8 mouse cellular contexts compared by ENCODE assay signal in the genomic region with DNA sequence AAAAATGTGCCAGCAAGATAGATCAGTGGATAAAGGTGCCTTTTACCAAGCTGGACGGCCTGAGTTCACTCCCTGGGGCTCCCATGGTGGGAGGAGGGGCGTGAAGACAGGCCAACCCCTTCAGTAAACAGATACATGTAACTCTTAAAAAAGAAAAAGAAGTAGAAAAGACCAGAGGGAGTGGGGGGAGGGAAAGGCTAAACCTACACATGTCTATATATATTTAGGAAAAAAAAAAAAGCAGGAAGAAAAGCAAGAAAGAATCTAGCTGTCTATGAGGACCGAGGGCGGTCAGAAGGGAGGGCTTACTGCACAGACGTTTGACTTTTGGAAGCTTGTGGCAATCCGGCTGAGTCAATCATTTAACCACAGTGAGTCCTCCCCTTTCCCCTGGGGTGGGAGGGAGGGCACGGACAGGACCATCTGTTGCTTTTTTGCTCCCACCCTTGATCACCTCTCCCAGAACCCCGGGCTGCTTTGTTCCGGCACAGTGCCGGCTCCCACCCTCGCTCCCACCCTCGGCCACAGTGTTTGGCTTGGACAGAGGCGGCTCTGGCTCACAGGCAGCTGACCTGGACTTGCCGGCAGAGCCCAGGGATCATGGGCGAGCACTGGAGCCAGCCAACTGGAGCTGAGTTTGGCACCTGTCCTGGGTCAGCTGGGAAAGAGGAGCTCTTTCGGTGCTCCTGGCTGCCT. TPM values are rescaled to one million over a fixed set of nuclear protein-coding genes. Genes with fewer than 3 reads are reported as not detected.
DNase-seq lines count a peak whose midpoint lies in the region; ATAC-seq and TF ChIP-seq lines count a peak whose summit lies in the region.

No protein-coding gene starts in this region.

- 21% methylated on average over 16 of the region's 16 CpGs for WGBS in embryonic facial prominence, embryonic 10.5 days
- 31% methylated on average over 16 of the region's 16 CpGs for WGBS in heart, adult 2 months
- WGBS in liver, embryonic 14.5 days (ENCODE audit: insufficient replicate concordance): 5% methylated on average over 16 of the region's 16 CpGs

- no peaks in the 10 kb centered on the region for H3K9me3 ChIP-seq in embryonic facial prominence, embryonic 10.5 days
- no peaks in the 10 kb centered on the region for H3K9me3 ChIP-seq in liver, embryonic 14.5 days (ENCODE audit: control insufficient read depth, low read length)

- TF ChIP-seq POLR2A in heart, adult 2 months (IDR thresholded peaks at IDR 0.05; ENCODE audit: insufficient read depth, low read depth, low read length): 0 out of 2 replicates have a peak, but pooled peaks have one; percentile 26

- H3K79me2 ChIP-seq in heart, adult 2 months (replicated peaks; ENCODE audit: control insufficient read depth, insufficient read depth, low read length): no peaks in the 10 kb centered on the region

- peak; percentile 46 for ATAC-seq in liver, embryonic 14.5 days (ENCODE audit: insufficient read depth)
- ATAC-seq in monocyte, adult 5-6 weeks (replicated peaks; ENCODE audit: insufficient number of reproducible peaks, low FRiP score, low TSS enrichment, poor library complexity, severe bottlenecking): peak; percentile 25; the same call in 1 of the 2 replicates

- peak; percentile 39 to 56 for DNase-seq in layer of hippocampus, adult 8-10 months (ENCODE audit: low spot score in 2 of 2)
- no peak for DNase-seq in layer of hippocampus, adult 11-12 months (ENCODE audit: low spot score)
- DNase-seq in embryonic facial prominence, embryonic 10.5 days (ENCODE audit: low spot score): peak; percentile 67
- DNase-seq in heart, adult 2 months: peak; percentile 81 to 89
- DNase-seq in kidney, adult 11 months: peak; percentile 93
- no peak for DNase-seq in liver, embryonic 14.5 days (ENCODE audit: low read depth in 3 of 3, low spot score in 3 of 3)
- no peak for DNase-seq in spleen, postnatal 4 days (ENCODE audit: low spot score in 2 of 2)

- TF ChIP-seq CTCF in heart, adult 2 months (IDR thresholded peaks at IDR 0.05): no peak
- no peak for TF ChIP-seq CTCF in liver, embryonic 14.5 days (IDR thresholded peaks at IDR 0.05; ENCODE audit: low read depth)

- H3K27me3 ChIP-seq in embryonic facial prominence, embryonic 10.5 days (replicated peaks; ENCODE audit: low read depth, poor library complexity, severe bottlenecking): no peaks in the 10 kb centered on the region
- H3K27me3 ChIP-seq in heart, adult 2 months (ENCODE audit: control insufficient read depth, insufficient read depth, low read length): no peaks in the 10 kb centered on the region
- no peaks in the 10 kb centered on the region for H3K27me3 ChIP-seq in liver, embryonic 14.5 days (ENCODE audit: control insufficient read depth, insufficient read depth, low read length)

- 0 out of 2 replicates have a peak, but pooled peaks have one; percentile 26 for TF ChIP-seq EP300 in heart, adult 2 months (IDR thresholded peaks at IDR 0.05; ENCODE audit: insufficient read depth, low read depth, low read length)
- no peak for TF ChIP-seq EP300 in liver, embryonic 14.5 days (IDR thresholded peaks at IDR 0.05; ENCODE audit: low read depth)

- peak overlapping the region; percentile 43 for H3K9ac ChIP-seq in heart, adult 2 months (ENCODE audit: low read depth, low read length)
- H3K9ac ChIP-seq in liver, embryonic 14.5 days (replicated peaks): peak overlapping the region; percentile 3; the same call in 1 of the 2 replicates

- peak overlapping the region; percentile 43 for H3K4me2 ChIP-seq in liver, embryonic 14.5 days (ENCODE audit: low read depth)

- H3K4me1 ChIP-seq in embryonic facial prominence, embryonic 10.5 days: peaks cover 77% of the 10 kb centered on the region
- peaks cover 20% of the 10 kb centered on the region for H3K4me1 ChIP-seq in heart, adult 2 months (ENCODE audit: control insufficient read depth, insufficient read depth, low read length)
- H3K4me1 ChIP-seq in liver, embryonic 14.5 days (replicated peaks; ENCODE audit: control insufficient read depth in 2 of 2, insufficient read depth in 2 of 2, low read length in 1 of 2): peaks cover 7 to 17% of the 10 kb centered on the region in 2 experiments

- intact Hi-C loops in heart, adult 2 months (cut with DNase I): no loop called here

- peak overlapping the region; percentile 28; the same call in 1 of the 2 replicates for H3K4me3 ChIP-seq in embryonic facial prominence, embryonic 10.5 days
- peak overlapping the region; percentile 16; the same call in 1 of the 2 replicates for H3K4me3 ChIP-seq in heart, adult 2 months
- peak overlapping the region in 1 of 2 experiments; percentile 20; a peak in 1 of 4 replicates for H3K4me3 ChIP-seq in liver, embryonic 14.5 days (ENCODE audit: insufficient read depth in 1 of 2, low read depth in 2 of 2, low read length in 2 of 2)

- H3K27ac ChIP-seq in embryonic facial prominence, embryonic 10.5 days (replicated peaks): peak overlapping the region; percentile 78
- H3K27ac ChIP-seq in heart, adult 2 months: peak overlapping the region; percentile 55
- no peak overlapping the region for H3K27ac ChIP-seq in liver, embryonic 14.5 days

- H3K36me3 ChIP-seq in embryonic facial prominence, embryonic 10.5 days (replicated peaks): peaks cover 21% of the 10 kb centered on the region
- no peaks in the 10 kb centered on the region for H3K36me3 ChIP-seq in heart, adult 2 months (ENCODE audit: control insufficient read depth, insufficient read depth, low read length)
- peaks cover 13% of the 10 kb centered on the region for H3K36me3 ChIP-seq in liver, embryonic 14.5 days (replicated peaks; ENCODE audit: control insufficient read depth, insufficient read depth, low read depth)

RNA-seq across cellular contexts. Expression of a gene that starts 27.7 kb away (rescaled TPM):
- 10 to 100 TPM; 38.2 to 43.8 (median 41.1) TPM for total RNA-seq in layer of hippocampus, adult 8-10 months (2022)
- polyA plus RNA-seq in embryonic facial prominence, embryonic 10.5 days (2016; fragmentation: Nextera tagmentation; extraction: Ambion mirVana): 11.9 and 12.3 TPM in 2 replicates
- 10 to 100 TPM; 30.7 to 35.1 TPM for total RNA-seq in heart, adult 2 months (2021)
- polyA plus RNA-seq in heart, adult 2 months (2012; rRNA removed): 53.7 and 59.7 TPM in 2 replicates
- 19.3 and 19.8 TPM in 2 replicates for polyA plus RNA-seq in liver, embryonic 14.5 days (2012; rRNA removed)
- polyA plus RNA-seq in liver, embryonic 14.5 days (2014; fragmentation: Nextera tagmentation; extraction: Ambion mirVana): 17.8 and 18.2 TPM in 2 replicates
- 8.1 to 8.8 TPM (median 8.5 TPM) in 3 replicates for total RNA-seq in monocyte, adult 5-6 weeks (2017)

RNA-seq across cellular contexts. Expression of a gene that starts 28.1 kb away (rescaled TPM):
- 1 to 10 TPM; 1.2 to 1.6 (median 1.5) TPM for total RNA-seq in layer of hippocampus, adult 8-10 months (2022)
- 0.65 and 0.81 TPM in 2 replicates for polyA plus RNA-seq in embryonic facial prominence, embryonic 10.5 days (2016; fragmentation: Nextera tagmentation; extraction: Ambion mirVana)
- total RNA-seq in heart, adult 2 months (2021): not detected
- 0.14 and 0.20 TPM in 2 replicates for polyA plus RNA-seq in heart, adult 2 months (2012; rRNA removed)
- 0.91 and 2.0 TPM in 2 replicates for polyA plus RNA-seq in liver, embryonic 14.5 days (2012; rRNA removed)
- 1.0 and 1.4 TPM in 2 replicates for polyA plus RNA-seq in liver, embryonic 14.5 days (2014; fragmentation: Nextera tagmentation; extraction: Ambion mirVana)
- total RNA-seq in monocyte, adult 5-6 weeks (2017): 0.57 TPM in 1 of 3 replicates, not detected in the others

RNA-seq across cellular contexts. Expression of a gene that starts 49.8 kb away (rescaled TPM):
- total RNA-seq in layer of hippocampus, adult 8-10 months (2022): 10 to 100 TPM in 1 of 4 experiments, 1 to 10 TPM in 3; 9.6 to 10.8 (median 9.8) TPM
- polyA plus RNA-seq in embryonic facial prominence, embryonic 10.5 days (2016; fragmentation: Nextera tagmentation; extraction: Ambion mirVana): 4.1 and 5.2 TPM in 2 replicates
- 10 to 100 TPM; 10.0 to 12.2 TPM for total RNA-seq in heart, adult 2 months (2021)
- polyA plus RNA-seq in heart, adult 2 months (2012; rRNA removed): 13.2 and 16.5 TPM in 2 replicates
- 5.2 TPM in 2 replicates for polyA plus RNA-seq in liver, embryonic 14.5 days (2012; rRNA removed)
- 1.4 and 2.6 TPM in 2 replicates for polyA plus RNA-seq in liver, embryonic 14.5 days (2014; fragmentation: Nextera tagmentation; extraction: Ambion mirVana)
- total RNA-seq in monocyte, adult 5-6 weeks (2017): 72.9 to 104 TPM (median 90.4 TPM) in 3 replicates

RNA-seq across cellular contexts. Expression of a gene that starts 51.6 kb away (rescaled TPM):
- total RNA-seq in layer of hippocampus, adult 8-10 months (2022): 10 to 100 TPM; 22.1 to 27.3 (median 24.7) TPM
- 19.4 and 20.1 TPM in 2 replicates for polyA plus RNA-seq in embryonic facial prominence, embryonic 10.5 days (2016; fragmentation: Nextera tagmentation; extraction: Ambion mirVana)
- 10 to 100 TPM; 14.2 to 16.0 TPM for total RNA-seq in heart, adult 2 months (2021)
- polyA plus RNA-seq in heart, adult 2 months (2012; rRNA removed): 15.3 and 21.7 TPM in 2 replicates
- polyA plus RNA-seq in liver, embryonic 14.5 days (2012; rRNA removed): 5.2 and 5.9 TPM in 2 replicates
- 2.1 and 2.8 TPM in 2 replicates for polyA plus RNA-seq in liver, embryonic 14.5 days (2014; fragmentation: Nextera tagmentation; extraction: Ambion mirVana)
- total RNA-seq in monocyte, adult 5-6 weeks (2017): 0.43 to 4.0 TPM (median 1.1 TPM) in 3 replicates

RNA-seq across cellular contexts. Expression of a gene that starts 51.8 kb away (rescaled TPM):
- total RNA-seq in layer of hippocampus, adult 8-10 months (2022): 10 to 100 TPM; 32.8 to 37.1 (median 35.7) TPM
- polyA plus RNA-seq in embryonic facial prominence, embryonic 10.5 days (2016; fragmentation: Nextera tagmentation; extraction: Ambion mirVana): 62.3 and 64.3 TPM in 2 replicates
- total RNA-seq in heart, adult 2 months (2021): 10 to 100 TPM; 21.4 to 22.5 TPM
- polyA plus RNA-seq in heart, adult 2 months (2012; rRNA removed): 16.2 and 18.2 TPM in 2 replicates
- polyA plus RNA-seq in liver, embryonic 14.5 days (2012; rRNA removed): 9.9 and 12.4 TPM in 2 replicates
- polyA plus RNA-seq in liver, embryonic 14.5 days (2014; fragmentation: Nextera tagmentation; extraction: Ambion mirVana): 9.9 and 10.1 TPM in 2 replicates
- total RNA-seq in monocyte, adult 5-6 weeks (2017): 42.2 to 59.5 TPM (median 55.9 TPM) in 3 replicates

Comparison
In these comparisons a context has a peak if more than half of its experiments do, and no peak if none do; other contexts are left out.
1. DNase-seq: peak in layer of hippocampus, adult 8-10 months (2 of 2), embryonic facial prominence, embryonic 10.5 days (single experiment), heart, adult 2 months (2 of 2) and kidney, adult 11 months (single experiment); none in layer of hippocampus, adult 11-12 months (single experiment), liver, embryonic 14.5 days (0 of 3) and spleen, postnatal 4 days (0 of 2).